Mouse (Mus musculus): ENCODE measurements around the gene Gm37240.

The Gm37240 gene

GRCm38 (mm10) chr3:85677952-85678351 is 209.4 kb downstream of the Gm37240 start:
- no peak for DNase-seq

- DNase-seq = no peak
Observed at GRCm38 (mm10) chr3:85677133-85677532, 210.2 kb downstream of the Gm37240 start.

GRCm38 (mm10) chr3:85669844-85670243 is 217.5 kb downstream of the Gm37240 start:
- DNase-seq = no peak

- no peak for DNase-seq
Observed at GRCm38 (mm10) chr3:85667683-85668082, 219.6 kb downstream of the Gm37240 start.

GRCm38 (mm10) chr3:85666736-85667135 is 220.6 kb downstream of the Gm37240 start:
- DNase-seq = no peak

- DNase-seq = no peak
Observed at GRCm38 (mm10) chr3:85666166-85666565, 221.2 kb downstream of the Gm37240 start.

GRCm38 (mm10) chr3:85664591-85665171 is 222.6 kb downstream of the Gm37240 start:
- no peak for DNase-seq

GRCm38 (mm10) chr3:85663826-85664225 is 223.5 kb downstream of the Gm37240 start:
- DNase-seq = no peak

GRCm38 (mm10) chr3:85661926-85662813 is 225.1 kb downstream of the Gm37240 start:
- DNase-seq = no peak

GRCm38 (mm10) chr3:85659681-85660080 is 227.6 kb downstream of the Gm37240 start:
- DNase-seq = no peak

- DNase-seq = no peak
Observed at GRCm38 (mm10) chr3:85655538-85655937, 231.8 kb downstream of the Gm37240 start.

- DNase-seq = no peak
Observed at GRCm38 (mm10) chr3:85652727-85653665, 234.3 kb downstream of the Gm37240 start.

- no peak for DNase-seq
Observed at GRCm38 (mm10) chr3:85649176-85649575, 238.1 kb downstream of the Gm37240 start.

GRCm38 (mm10) chr3:85645517-85646004 is 241.8 kb downstream of the Gm37240 start:
- DNase-seq = no peak

GRCm38 (mm10) chr3:85644814-85645213 is 242.5 kb downstream of the Gm37240 start:
- no peak for DNase-seq

- no peak for DNase-seq
Observed at GRCm38 (mm10) chr3:85641751-85642150, 245.6 kb downstream of the Gm37240 start.

GRCm38 (mm10) chr3:85636716-85637447 is 250.4 kb downstream of the Gm37240 start:
- no peak for DNase-seq

GRCm38 (mm10) chr3:85635591-85635990 is 251.7 kb downstream of the Gm37240 start:
- no peak for DNase-seq

- no peak for DNase-seq
Observed at GRCm38 (mm10) chr3:85635126-85635419, 252.2 kb downstream of the Gm37240 start.

GRCm38 (mm10) chr3:85634389-85635125 is 252.8 kb downstream of the Gm37240 start:
- no peak for DNase-seq

- no peak for DNase-seq
Observed at GRCm38 (mm10) chr3:85633733-85634132, 253.6 kb downstream of the Gm37240 start.

Measured in thymus, postnatal 25 days (tissue).